Mouse (Mus musculus): ENCODE data around the gene Cdkn1b.

- TF ChIP-seq CTCF (IDR thresholded peaks at IDR 0.05; ENCODE audit: control insufficient read depth, insufficient read depth, low read length) (no peak), POLR2A (IDR thresholded peaks at IDR 0.05; ENCODE audit: borderline replicate concordance, control insufficient read depth, low read depth, low read length) (peak; percentile 80; the same call in 1 of the 2 replicates)
These were observed 6.8 kb downstream of the Cdkn1b start for GRCm38 (mm10) chr6:134926803-134927594.
